20 mouse cellular contexts compared by ENCODE assay signal in genomic region chr11:40456571-40456970, GRCm38 (mm10).
DNase-seq lines count a peak whose midpoint lies in the region; ATAC-seq and TF ChIP-seq lines count a peak whose summit lies in the region.
"Had no signal": no experiment of that assay in that cellular context is flagged by ENCODE, and none has a peak within 500 bp of the region (broad histone marks: within the 10 kb centered on the region; RNA-seq: fewer than 3 reads in every experiment).

No protein-coding gene starts in this region.

- 77% methylated on average over 6 of the region's 6 CpGs for WGBS in midbrain, embryonic 11.5 days
- WGBS in midbrain, embryonic 15.5 days = 57% methylated on average over 6 of the region's 6 CpGs
- 11% methylated on average over 6 of the region's 6 CpGs for WGBS in forebrain, embryonic 14.5 days
- 58% methylated on average over 6 of the region's 6 CpGs for WGBS in neural tube, embryonic 14.5 days

- no peak overlapping the region for H3K4me2 ChIP-seq in midbrain, embryonic 11.5 days
- H3K4me2 ChIP-seq in midbrain, embryonic 15.5 days = no peak overlapping the region
- H3K4me2 ChIP-seq in forebrain, embryonic 14.5 days (ENCODE audit: low read length) = no peak overlapping the region
- no peak overlapping the region for H3K4me2 ChIP-seq in neural tube, embryonic 14.5 days (ENCODE audit: low read depth, low read length)
- H3K4me2 ChIP-seq: embryonic facial prominence, embryonic 12.5 days; hindbrain, embryonic 15.5 days; limb, embryonic 13.5 days; liver, embryonic 13.5 days had no signal

- no peak overlapping the region for H3K9ac ChIP-seq in midbrain, embryonic 11.5 days (ENCODE audit: low read length)
- H3K9ac ChIP-seq in midbrain, embryonic 15.5 days = no peak overlapping the region
- H3K9ac ChIP-seq in forebrain, embryonic 14.5 days (ENCODE audit: low read length) = no peak overlapping the region
- H3K9ac ChIP-seq in neural tube, embryonic 14.5 days (replicated peaks; ENCODE audit: low read depth, low read length) = no peak overlapping the region
- H3K9ac ChIP-seq: embryonic facial prominence, embryonic 12.5 days; hindbrain, embryonic 15.5 days; limb, embryonic 13.5 days; liver, embryonic 13.5 days had no signal

- no peak overlapping the region for H3K27ac ChIP-seq in midbrain, embryonic 11.5 days (ENCODE audit: low read depth, low read length)
- H3K27ac ChIP-seq in midbrain, embryonic 15.5 days = no peak overlapping the region
- H3K27ac ChIP-seq in forebrain, embryonic 14.5 days (ENCODE audit: low read depth, low read length) = no peak overlapping the region
- no peak overlapping the region for H3K27ac ChIP-seq in neural tube, embryonic 14.5 days (ENCODE audit: low read depth, low read length)
- H3K27ac ChIP-seq: embryonic facial prominence, embryonic 12.5 days; hindbrain, embryonic 15.5 days; kidney, postnatal 0 days; limb, embryonic 13.5 days; liver, embryonic 13.5 days had no signal

- H3K4me1 ChIP-seq in midbrain, embryonic 11.5 days (ENCODE audit: control insufficient read depth, insufficient read depth, low read length) = no peaks in the 10 kb centered on the region
- no peaks in the 10 kb centered on the region for H3K4me1 ChIP-seq in midbrain, embryonic 15.5 days
- H3K4me1 ChIP-seq in forebrain, embryonic 14.5 days (ENCODE audit: control insufficient read depth, insufficient read depth, low read length) = no peaks in the 10 kb centered on the region
- H3K4me1 ChIP-seq in neural tube, embryonic 14.5 days (ENCODE audit: control insufficient read depth, insufficient read depth, low read length) = no peaks in the 10 kb centered on the region
- H3K4me1 ChIP-seq: embryonic facial prominence, embryonic 12.5 days; limb, embryonic 13.5 days; liver, embryonic 13.5 days had no signal

- no peak for DNase-seq in midbrain, embryonic 11.5 days (ENCODE audit: low spot score, missing footprints)
- peak; percentile 93 for DNase-seq in brain, embryonic 14.5 days (ENCODE audit: low read depth)
- DNase-seq in forebrain, embryonic 14.5 days (ENCODE audit: low spot score) = peak; percentile 85
- DNase-seq in layer of hippocampus, adult 9-10 months (ENCODE audit: low spot score) = no peak
- DNase-seq in cerebellum, adult 11-12 months = no peak
- no peak for DNase-seq in thymus, postnatal 36 days
- DNase-seq: adrenal gland, adult 8-10 months; cerebellum, postnatal 10 days; gastrocnemius, postnatal 36 days; kidney, adult 18-20 months; layer of hippocampus, postnatal 36 days; liver, embryonic 13.5 days; thymus, postnatal 14 days had no signal

- no peaks in the 10 kb centered on the region for H3K9me3 ChIP-seq in midbrain, embryonic 11.5 days (ENCODE audit: control insufficient read depth, low read length)
- no peaks in the 10 kb centered on the region for H3K9me3 ChIP-seq in midbrain, embryonic 15.5 days
- H3K9me3 ChIP-seq in forebrain, embryonic 14.5 days (replicated peaks; ENCODE audit: control insufficient read depth, low read length) = no peaks in the 10 kb centered on the region
- H3K9me3 ChIP-seq in neural tube, embryonic 14.5 days (ENCODE audit: control insufficient read depth, low read length) = no peaks in the 10 kb centered on the region
- H3K9me3 ChIP-seq: embryonic facial prominence, embryonic 12.5 days; hindbrain, embryonic 15.5 days; limb, embryonic 13.5 days; liver, embryonic 13.5 days had no signal

- H3K27me3 ChIP-seq in midbrain, embryonic 11.5 days (ENCODE audit: control insufficient read depth, insufficient read depth, low read length) = no peaks in the 10 kb centered on the region
- H3K27me3 ChIP-seq in midbrain, embryonic 15.5 days (replicated peaks) = no peaks in the 10 kb centered on the region
- H3K27me3 ChIP-seq in forebrain, embryonic 14.5 days (replicated peaks; ENCODE audit: control insufficient read depth, insufficient read depth, low read length) = peaks cover 28% of the 10 kb centered on the region
- H3K27me3 ChIP-seq in neural tube, embryonic 14.5 days (ENCODE audit: control insufficient read depth, insufficient read depth, low read length) = no peaks in the 10 kb centered on the region
- H3K27me3 ChIP-seq: embryonic facial prominence, embryonic 12.5 days; hindbrain, embryonic 15.5 days; limb, embryonic 13.5 days; liver, embryonic 13.5 days had no signal

- no peak for TF ChIP-seq POLR2A in brain, embryonic 14.5 days (IDR thresholded peaks at IDR 0.05; ENCODE audit: borderline replicate concordance, extremely low read depth, insufficient read depth, insufficient read length, poor library complexity, severe bottlenecking)

- no peaks in the 10 kb centered on the region for H3K36me3 ChIP-seq in midbrain, embryonic 11.5 days (ENCODE audit: control insufficient read depth, insufficient read depth, low read length)
- no peaks in the 10 kb centered on the region for H3K36me3 ChIP-seq in midbrain, embryonic 15.5 days (replicated peaks)
- no peaks in the 10 kb centered on the region for H3K36me3 ChIP-seq in forebrain, embryonic 14.5 days (ENCODE audit: control insufficient read depth, insufficient read depth, low read length)
- H3K36me3 ChIP-seq in neural tube, embryonic 14.5 days (ENCODE audit: control insufficient read depth, insufficient read depth, low read length) = no peaks in the 10 kb centered on the region
- H3K36me3 ChIP-seq: embryonic facial prominence, embryonic 12.5 days; hindbrain, embryonic 15.5 days; limb, embryonic 13.5 days; liver, embryonic 13.5 days had no signal

- H3K4me3 ChIP-seq in midbrain, embryonic 11.5 days (ENCODE audit: low read depth, low read length) = no peak overlapping the region
- H3K4me3 ChIP-seq in midbrain, embryonic 15.5 days = no peak overlapping the region
- H3K4me3 ChIP-seq in forebrain, embryonic 14.5 days (ENCODE audit: low read depth, low read length) = no peak overlapping the region
- no peak overlapping the region for H3K4me3 ChIP-seq in neural tube, embryonic 14.5 days (ENCODE audit: low read depth, low read length)
- H3K4me3 ChIP-seq: embryonic facial prominence, embryonic 12.5 days; erythroblast, embryonic 14.5 days; hindbrain, embryonic 15.5 days; limb, embryonic 13.5 days; liver, embryonic 13.5 days had no signal

- no peak for TF ChIP-seq CTCF in brain, embryonic 14.5 days (IDR thresholded peaks at IDR 0.05; ENCODE audit: borderline replicate concordance, extremely low read depth, insufficient read depth, insufficient read length)

- peak; percentile 62; the same call in 1 of the 2 replicates for ATAC-seq in midbrain, embryonic 11.5 days (ENCODE audit: low FRiP score)
- ATAC-seq in midbrain, embryonic 15.5 days (replicated peaks) = no peak
- ATAC-seq in forebrain, embryonic 14.5 days = peak; percentile 96
- 0 out of 2 replicates have a peak, but pooled peaks have one; percentile 46 for ATAC-seq in neural tube, embryonic 14.5 days (ENCODE audit: low read depth)

Comparison
In these comparisons a context has a peak if more than half of its experiments do, and no peak if none do; other contexts are left out.
1. DNase-seq: peak in brain, embryonic 14.5 days (single experiment) and forebrain, embryonic 14.5 days (single experiment); none in midbrain, embryonic 11.5 days (single experiment), layer of hippocampus, adult 9-10 months (single experiment), cerebellum, adult 11-12 months (single experiment) and thymus, postnatal 36 days (0 of 2).